Mouse (Mus musculus) E14TG2a.4 (cell line): ENCODE results near the gene Tmem117.

ENCODE experiments used
- CTCF ChIP-seq: conservative IDR thresholded peaks from 2 replicates; pipeline ENCODE4 v1.5.1; 2014; ENCODE audit warnings: low read length
- POU5F1 ChIP-seq: IDR thresholded peaks from 2 replicates; pipeline ENCODE4 v1.6.1; 2014; ENCODE audit warnings: low read length, borderline replicate concordance

DNA sequence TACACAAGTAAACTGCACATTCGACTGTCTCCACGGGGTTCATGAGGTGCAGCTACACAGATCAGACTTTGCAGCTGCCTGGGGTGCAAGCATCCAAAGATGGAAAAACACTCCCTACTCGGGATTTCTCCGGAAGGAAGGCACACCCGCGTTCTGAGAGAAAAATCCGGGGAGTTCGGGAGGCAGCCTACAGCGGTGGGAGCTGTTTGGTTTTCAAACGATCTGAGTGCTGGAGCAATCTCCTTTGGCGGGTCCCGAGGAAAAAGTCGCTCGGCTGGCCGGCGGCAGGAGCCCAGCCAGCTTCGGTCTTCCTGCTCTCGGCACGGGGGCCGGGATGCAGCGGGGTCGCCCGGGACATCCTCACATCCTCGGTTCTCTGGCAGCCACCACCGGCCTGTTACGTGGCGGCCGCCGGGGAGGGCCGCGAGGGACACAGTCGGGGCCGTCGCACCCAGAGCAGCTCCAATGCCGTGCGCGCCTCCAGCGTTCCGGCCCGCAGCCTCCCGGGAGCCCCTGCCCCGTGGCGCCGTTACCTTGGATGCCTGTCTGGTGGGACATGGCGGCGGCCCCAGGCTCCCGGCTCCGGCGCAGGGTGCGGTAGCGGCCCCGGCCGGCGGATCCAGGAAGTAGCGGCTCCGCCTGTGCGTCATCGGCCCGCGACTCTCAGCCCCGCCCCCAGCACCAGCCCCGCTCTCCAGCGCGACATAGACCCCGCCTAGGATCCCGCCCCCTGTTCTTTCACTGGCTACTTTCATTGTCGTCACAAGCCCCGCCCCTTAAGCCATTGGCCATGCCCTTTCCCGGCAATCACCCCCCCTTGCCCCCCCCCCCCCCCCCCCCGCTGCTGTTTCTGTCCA lies 39.6 kb upstream of the Tmem117 start, which contains the start of gene Twf1:
- no peak for TF ChIP-seq CTCF
- TF ChIP-seq POU5F1: no peak
